Mouse (Mus musculus): Measurements from ENCODE around the gene Olfr1353.
"Not testable (repeated sequence)": the region's sequence is repeated elsewhere in the genome, so short reads cannot be mapped to it uniquely, and the experiment has no call there.

The Olfr1353 gene

GRCm38 (mm10) chr10:78963009-78963408 lies at the start of gene Olfr1353:
TSS of gene Olfr1353 (plus strand) at chr10:78963309.
- DNase-seq (ENCODE audit: low spot score in 2 of 2): not testable (repeated sequence)

GRCm38 (mm10) chr10:78950336-78950735 lies 12.8 kb upstream of the Olfr1353 start, which contains the start of gene Olfr8:
TSS of gene Olfr8 (plus strand) at chr10:78950636.
- DNase-seq (ENCODE audit: low spot score in 2 of 2): not testable (repeated sequence)

DNA sequence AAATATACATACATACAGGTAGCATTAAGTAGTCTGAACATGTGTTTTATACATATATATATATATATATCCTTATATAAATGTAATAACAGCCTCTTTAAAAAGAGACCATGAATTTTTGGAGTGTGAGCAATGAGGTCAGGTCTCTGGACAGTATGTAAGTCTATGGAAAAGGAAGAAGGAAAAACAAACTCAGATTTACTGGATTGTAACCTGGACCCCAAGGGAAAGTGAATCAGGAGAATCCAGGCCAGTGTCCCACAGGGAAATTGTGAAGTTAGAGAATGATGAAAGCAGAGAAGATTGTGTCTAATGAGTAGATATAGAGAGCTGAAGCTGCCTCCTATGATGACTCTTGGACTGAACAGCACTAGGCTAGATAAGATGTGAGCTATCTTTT lies 17.6 kb downstream of the Olfr1353 start, which contains the start of gene Olfr1352:
Olfr1352 (plus strand) TSS at position 301 of the 400 bp plus-strand sequence.
- no peak for DNase-seq (ENCODE audit: low spot score in 2 of 2)

- DNase-seq (ENCODE audit: low spot score in 2 of 2): no peak
Observed at GRCm38 (mm10) chr10:79012172-79012571, 49.1 kb downstream of the Olfr1353 start, which contains the start of gene Olfr1351. TSS of gene Olfr1351 (plus strand) at chr10:79012472.

All from urinary bladder, adult 18-20 months (tissue).